Mouse (Mus musculus): ENCODE results near the gene Hoxc4. TPM values are rescaled to one million over a fixed set of nuclear protein-coding genes. Genes with fewer than 3 reads are reported as not detected.
A peak's percentile ranks its signal among the peaks of the same experiment; 100 is the strongest.

Gene Hoxc4
- polyA plus RNA-seq (2015; fragmentation: Nextera tagmentation; extraction: Ambion mirVana) = 8.8 and 9.7 TPM in 2 replicates

DNA sequence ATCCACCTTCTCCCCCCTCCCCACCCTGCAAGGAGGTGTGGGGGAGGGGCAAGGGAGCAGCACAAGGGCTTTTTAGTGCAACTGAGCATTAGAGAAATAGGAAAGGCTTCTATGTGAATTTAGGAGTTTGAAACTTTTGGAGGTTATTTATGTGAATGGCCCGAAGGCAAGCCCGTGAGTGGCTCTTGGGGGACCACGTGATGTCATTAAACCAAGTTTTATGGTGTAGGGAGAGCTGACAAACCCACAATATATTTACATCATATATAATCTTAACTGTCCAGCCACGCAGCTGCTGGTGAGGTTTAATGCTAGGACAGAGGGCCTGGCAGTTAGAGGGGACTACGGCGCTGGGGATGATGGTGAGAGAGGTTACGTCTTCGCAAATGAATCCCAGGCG is at the start of gene Hoxc4:
Gene Hoxc4, plus strand, starts transcription at position 299 of the 400 bp plus-strand sequence.
- no peak within 1 kb of the TSS for H3K4me2 ChIP-seq (ENCODE audit: low read depth, low read length)
- peak within 1 kb of the TSS; percentile 56 for H3K27ac ChIP-seq (ENCODE audit: low read length)
- H3K9ac ChIP-seq (ENCODE audit: low read depth, low read length) = peak within 1 kb of the TSS; percentile 26; the same call in 1 of the 2 replicates
- 31% methylated on average over 9 of the region's 9 CpGs for WGBS
- H3K36me3 ChIP-seq (ENCODE audit: control insufficient read depth, insufficient read depth, low read length) = no peaks in the 10 kb centered on the region
- ATAC-seq = no peak
- peaks cover 11% of the 10 kb centered on the region; the same call in 1 of the 2 replicates for H3K4me1 ChIP-seq (ENCODE audit: control insufficient read depth, insufficient read depth, low read length)
- H3K27me3 ChIP-seq (replicated peaks; ENCODE audit: control insufficient read depth, insufficient read depth, low read length) = peaks cover 76% of the 10 kb centered on the region
- H3K9me3 ChIP-seq (ENCODE audit: control insufficient read depth, low read length) = no peaks in the 10 kb centered on the region
- H3K4me3 ChIP-seq (ENCODE audit: low read length) = no peak within 1 kb of the TSS

DNA sequence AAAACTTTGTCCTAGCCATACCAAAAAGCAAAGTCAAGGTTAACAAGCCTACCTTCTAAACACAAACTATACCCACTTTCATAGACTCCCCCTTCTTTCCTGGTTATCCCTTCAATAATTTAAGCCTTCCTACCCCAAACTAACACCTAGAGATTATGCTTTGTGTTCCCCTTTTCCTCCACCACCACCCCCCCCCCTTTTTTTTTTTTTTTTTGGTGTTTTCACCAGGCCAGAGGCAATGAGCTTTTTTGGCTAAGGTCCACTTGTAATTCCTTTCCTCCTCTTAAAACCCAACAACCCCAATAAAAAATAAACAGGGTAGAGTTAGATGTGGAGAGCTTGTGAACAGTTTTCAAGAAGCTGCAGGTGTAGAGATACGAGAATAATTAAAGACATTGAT is 49.4 kb upstream of the Hoxc4 start:
- Histone ChIP-seq H3K9ac (ENCODE audit: low read depth, low read length) (no peak overlapping the region), H3K27me3 (replicated peaks; ENCODE audit: control insufficient read depth, insufficient read depth, low read length) (peaks cover 92% of the 10 kb centered on the region), H3K27ac (ENCODE audit: low read length) (no peak overlapping the region), H3K36me3 (ENCODE audit: control insufficient read depth, insufficient read depth, low read length) (no peaks in the 10 kb centered on the region), H3K9me3 (ENCODE audit: control insufficient read depth, low read length) (no peaks in the 10 kb centered on the region), H3K4me3 (ENCODE audit: low read length) (no peak overlapping the region), H3K4me1 (ENCODE audit: control insufficient read depth, insufficient read depth, low read length) (0 out of 2 replicates have a peak, but pooled peaks cover 4% of the 10 kb centered on the region), H3K4me2 (ENCODE audit: low read depth, low read length) (no peak overlapping the region)
- no peak for ATAC-seq
- WGBS = 44% methylated on average over 1 of the region's 1 CpGs

DNA sequence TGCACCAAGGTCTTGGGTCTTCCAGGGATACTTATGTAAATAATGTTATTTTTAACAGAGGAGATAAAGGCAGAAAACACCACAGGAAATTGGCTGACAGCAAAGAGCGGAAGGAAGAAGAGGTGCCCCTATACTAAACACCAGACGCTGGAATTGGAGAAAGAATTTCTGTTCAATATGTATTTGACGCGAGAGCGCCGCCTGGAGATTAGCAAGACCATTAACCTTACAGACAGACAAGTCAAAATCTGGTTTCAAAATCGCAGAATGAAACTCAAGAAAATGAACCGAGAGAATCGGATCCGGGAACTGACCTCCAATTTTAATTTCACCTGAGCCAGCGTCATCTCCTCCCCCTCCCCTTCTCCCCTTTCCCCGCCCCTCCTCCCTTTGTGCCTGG is 48.0 kb upstream of the Hoxc4 start:
- no peaks in the 10 kb centered on the region for H3K9me3 ChIP-seq (ENCODE audit: control insufficient read depth, low read length)
- H3K4me1 ChIP-seq (ENCODE audit: control insufficient read depth, insufficient read depth, low read length) = 0 out of 2 replicates have a peak, but pooled peaks cover 4% of the 10 kb centered on the region
- WGBS = 1% methylated on average over 12 of the region's 12 CpGs
- no peak overlapping the region for H3K4me2 ChIP-seq (ENCODE audit: low read depth, low read length)
- no peak overlapping the region for H3K9ac ChIP-seq (ENCODE audit: low read depth, low read length)
- no peak overlapping the region for H3K27ac ChIP-seq (ENCODE audit: low read length)
- no peak for ATAC-seq
- H3K36me3 ChIP-seq (ENCODE audit: control insufficient read depth, insufficient read depth, low read length) = no peaks in the 10 kb centered on the region
- peaks cover 91% of the 10 kb centered on the region for H3K27me3 ChIP-seq (replicated peaks; ENCODE audit: control insufficient read depth, insufficient read depth, low read length)
- H3K4me3 ChIP-seq (ENCODE audit: low read length) = no peak overlapping the region

DNA sequence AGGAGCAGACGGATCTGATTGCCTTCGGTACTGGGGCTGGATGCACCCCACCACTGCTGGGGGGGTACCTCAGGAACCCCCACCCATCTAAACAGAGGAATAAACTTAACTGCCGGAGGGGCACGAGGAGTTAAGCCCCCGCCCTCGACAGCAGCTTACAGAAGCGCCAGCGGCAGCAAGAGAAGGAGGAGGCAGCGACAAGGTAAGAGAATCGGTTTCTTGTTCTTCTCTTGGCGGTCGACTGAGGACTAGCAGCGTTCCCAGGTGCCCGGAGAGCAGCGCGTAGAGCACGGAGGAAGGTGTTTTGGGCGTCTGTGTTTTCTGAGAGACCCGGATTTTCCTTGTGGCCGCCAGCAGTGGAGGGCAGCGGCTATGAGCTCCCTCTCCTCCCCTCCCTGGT is 46.5 kb upstream of the Hoxc4 start:
- no peak for ATAC-seq
- no peaks in the 10 kb centered on the region for H3K9me3 ChIP-seq (ENCODE audit: control insufficient read depth, low read length)
- H3K27ac ChIP-seq (ENCODE audit: low read length) = no peak overlapping the region
- H3K36me3 ChIP-seq (ENCODE audit: control insufficient read depth, insufficient read depth, low read length) = no peaks in the 10 kb centered on the region
- H3K4me2 ChIP-seq (ENCODE audit: low read depth, low read length) = peak overlapping the region; percentile 23; the same call in 1 of the 2 replicates
- WGBS = 2% methylated on average over 21 of the region's 21 CpGs
- H3K9ac ChIP-seq (ENCODE audit: low read depth, low read length) = no peak overlapping the region
- peaks cover 89% of the 10 kb centered on the region for H3K27me3 ChIP-seq (replicated peaks; ENCODE audit: control insufficient read depth, insufficient read depth, low read length)
- H3K4me1 ChIP-seq (ENCODE audit: control insufficient read depth, insufficient read depth, low read length) = peaks cover 3% of the 10 kb centered on the region; the same call in 1 of the 2 replicates
- no peak overlapping the region for H3K4me3 ChIP-seq (ENCODE audit: low read length)

DNA sequence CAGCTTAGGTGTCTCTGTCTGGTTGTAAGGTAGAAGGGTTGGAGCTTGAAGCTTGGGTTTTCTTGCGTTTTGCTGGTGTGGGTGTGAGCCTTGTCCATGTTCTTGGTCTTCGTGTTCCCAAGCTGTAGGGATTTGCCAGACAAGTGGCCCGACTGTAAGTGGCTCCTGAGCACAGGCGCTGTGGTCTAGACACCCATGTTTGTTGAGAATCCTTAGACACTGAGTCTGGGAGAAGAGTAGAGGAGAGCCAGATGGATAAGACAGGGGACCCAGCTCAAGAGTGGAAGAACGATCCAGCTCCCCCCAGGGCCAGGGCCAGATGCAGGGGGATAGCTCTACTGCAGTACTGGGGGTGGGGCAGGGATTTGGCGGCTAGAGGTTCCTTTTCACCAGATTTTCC is 46.0 kb upstream of the Hoxc4 start:
- H3K9me3 ChIP-seq (ENCODE audit: control insufficient read depth, low read length) = no peaks in the 10 kb centered on the region
- H3K9ac ChIP-seq (ENCODE audit: low read depth, low read length) = no peak overlapping the region
- no peak overlapping the region for H3K4me3 ChIP-seq (ENCODE audit: low read length)
- peaks cover 5% of the 10 kb centered on the region; the same call in 1 of the 2 replicates for H3K4me1 ChIP-seq (ENCODE audit: control insufficient read depth, insufficient read depth, low read length)
- 3% methylated on average over 6 of the region's 6 CpGs for WGBS
- ATAC-seq = no peak
- no peaks in the 10 kb centered on the region for H3K36me3 ChIP-seq (ENCODE audit: control insufficient read depth, insufficient read depth, low read length)
- H3K4me2 ChIP-seq (ENCODE audit: low read depth, low read length) = peak overlapping the region; percentile 23; the same call in 1 of the 2 replicates
- H3K27ac ChIP-seq (ENCODE audit: low read length) = no peak overlapping the region
- H3K27me3 ChIP-seq (replicated peaks; ENCODE audit: control insufficient read depth, insufficient read depth, low read length) = peaks cover 89% of the 10 kb centered on the region

DNA sequence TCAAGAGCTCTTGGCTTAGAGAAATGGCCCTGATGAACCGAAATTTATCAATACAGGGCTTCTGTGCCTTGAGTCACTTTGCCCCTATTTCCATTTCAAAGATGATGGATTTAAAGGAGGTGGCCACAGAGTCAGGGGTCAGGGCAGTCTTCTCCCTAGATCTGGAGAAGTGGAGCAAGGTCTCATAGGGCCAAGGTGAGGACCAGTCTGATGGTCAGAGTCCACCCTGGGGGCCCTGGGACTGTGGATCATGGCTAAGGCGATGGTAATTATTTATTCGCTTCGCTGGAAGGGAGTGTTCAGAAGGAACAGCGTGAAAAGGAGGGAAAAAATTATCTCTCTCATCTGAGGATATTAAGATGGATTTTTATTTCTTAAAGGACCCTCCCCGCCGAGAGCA is 43.7 kb upstream of the Hoxc4 start:
- peaks cover 5% of the 10 kb centered on the region; the same call in 1 of the 2 replicates for H3K4me1 ChIP-seq (ENCODE audit: control insufficient read depth, insufficient read depth, low read length)
- no peaks in the 10 kb centered on the region for H3K36me3 ChIP-seq (ENCODE audit: control insufficient read depth, insufficient read depth, low read length)
- no peaks in the 10 kb centered on the region for H3K9me3 ChIP-seq (ENCODE audit: control insufficient read depth, low read length)
- no peak overlapping the region for H3K4me3 ChIP-seq (ENCODE audit: low read length)
- WGBS = 7% methylated on average over 7 of the region's 7 CpGs
- ATAC-seq = no peak
- H3K4me2 ChIP-seq (ENCODE audit: low read depth, low read length) = no peak overlapping the region
- peaks cover 90% of the 10 kb centered on the region for H3K27me3 ChIP-seq (replicated peaks; ENCODE audit: control insufficient read depth, insufficient read depth, low read length)
- no peak overlapping the region for H3K9ac ChIP-seq (ENCODE audit: low read depth, low read length)
- no peak overlapping the region for H3K27ac ChIP-seq (ENCODE audit: low read length)

DNA sequence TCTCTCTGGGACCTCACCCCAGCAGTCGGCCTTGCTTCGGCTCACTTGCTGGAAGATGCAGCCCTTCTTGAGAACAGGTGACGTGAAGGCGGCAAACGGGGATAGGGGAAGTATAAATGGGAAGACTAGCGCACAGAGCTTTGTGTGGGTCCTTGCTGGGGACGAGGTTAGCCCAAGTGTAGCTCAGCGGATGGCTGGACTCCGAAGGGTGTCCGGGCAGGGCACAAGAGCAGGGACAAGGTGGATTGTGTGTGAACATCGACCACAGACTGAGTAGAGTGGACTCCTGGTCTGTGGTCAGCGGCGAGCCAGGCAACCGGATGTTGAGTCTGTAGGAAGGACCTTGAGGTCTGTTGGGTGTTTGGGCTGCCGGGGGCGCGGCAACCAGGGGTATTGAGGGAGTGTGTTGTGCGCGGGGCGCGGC is 43.0 kb upstream of the Hoxc4 start:
- Histone ChIP-seq H3K27me3 (replicated peaks; ENCODE audit: control insufficient read depth, insufficient read depth, low read length) (peaks cover 90% of the 10 kb centered on the region), H3K9me3 (ENCODE audit: control insufficient read depth, low read length) (no peaks in the 10 kb centered on the region), H3K4me1 (ENCODE audit: control insufficient read depth, insufficient read depth, low read length) (peaks cover 5% of the 10 kb centered on the region; the same call in 1 of the 2 replicates), H3K4me3 (ENCODE audit: low read length) (no peak overlapping the region), H3K9ac (ENCODE audit: low read depth, low read length) (no peak overlapping the region), H3K4me2 (ENCODE audit: low read depth, low read length) (no peak overlapping the region), H3K27ac (ENCODE audit: low read length) (no peak overlapping the region), H3K36me3 (ENCODE audit: control insufficient read depth, insufficient read depth, low read length) (no peaks in the 10 kb centered on the region)
- WGBS = 3% methylated on average over 21 of the region's 21 CpGs
- ATAC-seq = no peak

DNA sequence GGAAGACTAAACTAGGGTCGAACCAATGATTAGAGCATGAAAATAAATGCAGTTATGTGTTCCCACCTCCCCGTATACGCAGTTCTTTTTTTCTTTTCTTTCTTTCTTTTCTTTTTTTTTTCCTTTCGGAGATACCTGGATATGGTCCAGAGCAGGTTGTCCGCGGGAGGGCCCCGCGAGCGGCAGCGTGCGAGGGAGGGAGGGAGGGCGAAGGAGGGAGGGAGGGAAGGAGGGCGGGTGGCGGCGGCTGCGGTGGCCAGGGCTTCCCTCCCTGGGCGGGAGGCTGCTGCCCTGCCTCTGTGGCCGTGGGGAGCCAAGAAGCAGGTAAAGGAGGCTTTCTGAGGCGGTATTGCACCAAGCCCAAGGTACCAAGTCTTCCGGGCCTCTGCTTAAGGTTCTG is 42.6 kb upstream of the Hoxc4 start, which contains the start of gene Hoxc9:
Gene Hoxc9, plus strand, starts transcription at position 269 of the 400 bp plus-strand sequence.
- Histone ChIP-seq H3K9me3 (ENCODE audit: control insufficient read depth, low read length) (no peaks in the 10 kb centered on the region), H3K9ac (ENCODE audit: low read depth, low read length) (peak within 1 kb of the TSS; percentile 12; the same call in 1 of the 2 replicates), H3K4me2 (ENCODE audit: low read depth, low read length) (peak within 1 kb of the TSS; percentile 42), H3K4me3 (ENCODE audit: low read length) (peak within 1 kb of the TSS; percentile 18), H3K27ac (ENCODE audit: low read length) (no peak within 1 kb of the TSS), H3K4me1 (ENCODE audit: control insufficient read depth, insufficient read depth, low read length) (peaks cover 5% of the 10 kb centered on the region; the same call in 1 of the 2 replicates), H3K36me3 (ENCODE audit: control insufficient read depth, insufficient read depth, low read length) (no peaks in the 10 kb centered on the region), H3K27me3 (replicated peaks; ENCODE audit: control insufficient read depth, insufficient read depth, low read length) (peaks cover 92% of the 10 kb centered on the region)
- 2% methylated on average over 20 of the region's 20 CpGs for WGBS
- no peak for ATAC-seq

DNA sequence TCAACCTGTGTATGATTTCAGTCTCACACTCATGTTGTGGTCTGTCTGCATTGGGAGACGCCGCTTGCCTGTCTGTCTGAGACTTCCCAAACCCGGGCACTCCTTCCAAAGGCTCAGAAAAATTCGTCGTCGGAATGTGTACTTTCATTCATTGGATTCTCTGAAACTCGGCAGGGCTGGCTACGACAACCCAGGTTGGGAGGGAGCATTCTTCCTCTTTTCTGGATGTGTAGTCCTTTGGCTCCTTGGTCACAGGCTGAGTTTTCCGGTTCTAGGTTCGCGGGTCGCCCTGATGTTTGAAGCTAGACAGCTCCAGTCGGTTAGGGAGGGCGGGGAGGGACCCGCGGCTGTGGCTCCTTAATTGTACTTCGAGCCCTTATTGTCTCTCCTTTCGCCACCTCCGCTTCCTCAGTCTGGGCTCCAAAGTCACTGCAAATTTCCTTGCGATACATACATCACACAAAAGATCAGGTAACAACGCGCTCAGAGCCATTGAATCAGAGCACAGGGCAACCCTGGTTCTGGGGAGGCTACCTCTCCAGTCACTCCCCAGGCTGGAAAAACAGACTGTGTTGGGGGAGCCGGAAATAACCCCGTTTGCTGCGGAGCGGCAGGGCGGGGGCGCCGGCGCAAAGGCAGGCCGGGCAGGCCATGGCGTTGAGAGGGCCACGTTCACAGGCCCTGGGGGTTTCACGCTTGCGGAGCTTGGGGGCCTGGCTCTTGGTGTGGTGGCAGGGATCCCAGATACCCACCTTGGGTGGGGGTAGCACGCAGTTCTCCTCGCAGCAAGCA is 41.9 kb upstream of the Hoxc4 start:
- peak overlapping the region; percentile 42 for H3K4me2 ChIP-seq (ENCODE audit: low read depth, low read length)

More for the DNA sequence above, 41.9 kb upstream of the Hoxc4 start:
- peaks cover 7% of the 10 kb centered on the region; the same call in 1 of the 2 replicates for H3K4me1 ChIP-seq (ENCODE audit: control insufficient read depth, insufficient read depth, low read length)
- peak overlapping the region; percentile 12; the same call in 1 of the 2 replicates for H3K9ac ChIP-seq (ENCODE audit: low read depth, low read length)
- 4% methylated on average over 37 of the region's 37 CpGs for WGBS
- peak overlapping the region; percentile 18 for H3K4me3 ChIP-seq (ENCODE audit: low read length)
- peaks cover 92% of the 10 kb centered on the region for H3K27me3 ChIP-seq (replicated peaks; ENCODE audit: control insufficient read depth, insufficient read depth, low read length)
- H3K36me3 ChIP-seq (ENCODE audit: control insufficient read depth, insufficient read depth, low read length) = no peaks in the 10 kb centered on the region
- no peak overlapping the region for H3K27ac ChIP-seq (ENCODE audit: low read length)
- no peak for ATAC-seq
- H3K9me3 ChIP-seq (ENCODE audit: control insufficient read depth, low read length) = no peaks in the 10 kb centered on the region
